Mouse (Mus musculus): ENCODE measurements around the gene Shtn1. TPM values are rescaled to one million over a fixed set of nuclear protein-coding genes. Genes with fewer than 3 reads are reported as not detected.

Shtn1 gene
- polyA plus RNA-seq, 1 experiment from 2014 or later: 1.0 TPM

DNA sequence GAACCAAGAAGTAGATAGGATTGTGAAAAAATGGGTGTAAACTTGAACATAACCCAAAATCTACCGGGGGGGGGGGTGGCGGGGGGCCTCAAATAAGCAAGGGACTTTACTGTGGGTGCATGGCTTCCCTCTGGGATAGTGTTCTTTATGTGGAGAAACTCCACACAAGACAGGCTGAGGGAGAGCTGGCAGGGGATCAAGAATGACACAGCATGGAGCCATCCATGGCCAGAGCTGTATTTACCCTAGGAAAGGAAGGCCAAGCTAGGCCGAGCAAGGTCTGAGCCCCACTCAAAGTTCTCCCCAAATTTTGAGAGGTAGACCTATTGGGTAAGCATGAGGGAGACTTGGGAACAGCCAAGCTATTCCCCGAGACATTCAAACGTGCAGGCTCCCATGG is 28.4 kb downstream of the Shtn1 start:
- Histone ChIP-seq H3K9ac (ENCODE audit: low read depth, low read length) (no peak overlapping the region), H3K9me3 (replicated peaks; ENCODE audit: control insufficient read depth, low read length) (no peaks in the 10 kb centered on the region), H3K27me3 (ENCODE audit: control insufficient read depth, insufficient read depth, low read length) (no peaks in the 10 kb centered on the region), H3K4me1 (ENCODE audit: control insufficient read depth, insufficient read depth, low read length) (no peaks in the 10 kb centered on the region), H3K4me2 (no peak overlapping the region), H3K27ac (ENCODE audit: low read depth, low read length) (no peak overlapping the region), H3K4me3 (ENCODE audit: low read depth, low read length) (no peak overlapping the region), H3K36me3 (ENCODE audit: control insufficient read depth, insufficient read depth, low read length) (no peaks in the 10 kb centered on the region)
- 73% methylated on average over 5 of the region's 5 CpGs for WGBS (ENCODE audit: insufficient replicate concordance)
- no peak for ATAC-seq (replicated peaks; ENCODE audit: insufficient number of reproducible peaks, low FRiP score, low TSS enrichment)

DNA sequence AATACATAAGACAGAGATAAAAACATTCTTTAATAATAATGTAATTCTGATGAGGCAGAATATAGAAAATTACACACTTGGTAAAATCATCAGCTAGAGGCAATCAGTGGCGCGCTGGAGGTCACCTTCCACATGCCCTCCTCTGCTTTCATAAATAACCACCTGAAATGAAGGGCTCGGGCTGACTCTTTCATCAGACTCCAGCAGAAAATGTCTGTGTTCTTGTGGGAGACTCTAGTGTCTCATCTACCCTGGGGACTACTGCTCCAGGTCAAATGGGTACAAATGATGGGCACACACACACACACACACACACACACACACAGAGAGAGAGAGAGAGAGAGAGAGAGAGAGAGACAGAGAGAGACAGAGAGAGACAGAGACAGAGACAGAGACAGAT is 34.8 kb downstream of the Shtn1 start:
- H3K27me3 ChIP-seq (ENCODE audit: control insufficient read depth, insufficient read depth, low read length): no peaks in the 10 kb centered on the region
- no peak for ATAC-seq (replicated peaks; ENCODE audit: insufficient number of reproducible peaks, low FRiP score, low TSS enrichment)
- WGBS (ENCODE audit: insufficient replicate concordance): 82% methylated on average over 3 of the region's 3 CpGs

DNA sequence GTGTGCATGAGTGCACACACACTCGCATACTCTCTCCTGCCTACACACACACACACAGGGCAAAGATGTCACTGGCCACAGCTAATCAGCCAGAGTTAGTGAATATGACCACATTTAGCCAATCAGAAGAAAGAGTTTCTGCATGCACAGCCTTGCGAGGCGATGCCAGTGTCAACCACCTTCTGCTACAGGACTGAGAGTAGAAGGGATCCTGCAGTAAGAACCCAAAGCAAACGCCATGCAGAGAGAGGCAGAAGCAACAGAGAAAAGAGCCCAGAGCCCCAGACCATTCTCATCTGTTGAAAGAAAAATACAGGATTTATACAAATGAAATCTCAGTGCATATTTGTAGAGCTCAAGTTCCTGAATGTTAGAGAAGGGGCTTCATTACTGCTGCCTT is 37.1 kb downstream of the Shtn1 start:
- H3K36me3 ChIP-seq (ENCODE audit: control insufficient read depth, insufficient read depth, low read length): no peaks in the 10 kb centered on the region
- no peaks in the 10 kb centered on the region for H3K27me3 ChIP-seq (ENCODE audit: control insufficient read depth, insufficient read depth, low read length)
- H3K9ac ChIP-seq (ENCODE audit: low read depth, low read length): no peak overlapping the region
- WGBS (ENCODE audit: insufficient replicate concordance): 84% methylated on average over 4 of the region's 4 CpGs
- H3K9me3 ChIP-seq (replicated peaks; ENCODE audit: control insufficient read depth, low read length): no peaks in the 10 kb centered on the region
- ATAC-seq (replicated peaks; ENCODE audit: insufficient number of reproducible peaks, low FRiP score, low TSS enrichment): no peak
- H3K4me3 ChIP-seq (ENCODE audit: low read depth, low read length): no peak overlapping the region
- no peaks in the 10 kb centered on the region for H3K4me1 ChIP-seq (ENCODE audit: control insufficient read depth, insufficient read depth, low read length)
- no peak overlapping the region for H3K4me2 ChIP-seq
- no peak overlapping the region for H3K27ac ChIP-seq (ENCODE audit: low read depth, low read length)

More for the DNA sequence above, 34.8 kb downstream of the Shtn1 start:
- H3K4me1 ChIP-seq (ENCODE audit: control insufficient read depth, insufficient read depth, low read length): no peaks in the 10 kb centered on the region
- no peaks in the 10 kb centered on the region for H3K9me3 ChIP-seq (replicated peaks; ENCODE audit: control insufficient read depth, low read length)
- no peak overlapping the region for H3K27ac ChIP-seq (ENCODE audit: low read depth, low read length)
- H3K4me3 ChIP-seq (ENCODE audit: low read depth, low read length): no peak overlapping the region
- H3K9ac ChIP-seq (ENCODE audit: low read depth, low read length): no peak overlapping the region
- no peaks in the 10 kb centered on the region for H3K36me3 ChIP-seq (ENCODE audit: control insufficient read depth, insufficient read depth, low read length)
- no peak overlapping the region for H3K4me2 ChIP-seq

DNA sequence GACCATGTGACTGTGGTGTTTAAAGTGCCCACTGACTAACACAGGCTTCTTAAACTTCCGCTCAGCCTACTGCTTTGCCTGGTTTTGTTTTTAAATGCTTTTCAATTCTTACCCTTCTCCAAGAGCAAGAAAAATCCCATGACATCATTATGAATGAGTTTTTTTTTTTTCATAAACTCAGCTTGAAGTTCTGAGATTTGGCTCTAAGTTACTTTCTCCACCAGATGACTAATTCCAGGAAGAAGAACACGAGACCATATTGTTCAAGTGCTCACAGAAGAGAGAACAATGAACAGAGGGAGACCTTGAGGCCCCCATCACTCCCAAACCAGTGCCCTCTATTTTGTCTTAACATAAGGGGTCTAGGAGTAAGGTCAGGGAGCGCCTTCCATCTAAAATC is 39.1 kb downstream of the Shtn1 start:
- 76% methylated on average over 3 of the region's 3 CpGs for WGBS (ENCODE audit: insufficient replicate concordance)
- Histone ChIP-seq H3K27me3 (ENCODE audit: control insufficient read depth, insufficient read depth, low read length) (no peaks in the 10 kb centered on the region), H3K4me3 (ENCODE audit: low read depth, low read length) (no peak overlapping the region), H3K9ac (ENCODE audit: low read depth, low read length) (no peak overlapping the region), H3K9me3 (replicated peaks; ENCODE audit: control insufficient read depth, low read length) (no peaks in the 10 kb centered on the region), H3K4me2 (no peak overlapping the region), H3K27ac (ENCODE audit: low read depth, low read length) (no peak overlapping the region), H3K4me1 (ENCODE audit: control insufficient read depth, insufficient read depth, low read length) (no peaks in the 10 kb centered on the region), H3K36me3 (ENCODE audit: control insufficient read depth, insufficient read depth, low read length) (no peaks in the 10 kb centered on the region)
- ATAC-seq (replicated peaks; ENCODE audit: insufficient number of reproducible peaks, low FRiP score, low TSS enrichment): no peak

DNA sequence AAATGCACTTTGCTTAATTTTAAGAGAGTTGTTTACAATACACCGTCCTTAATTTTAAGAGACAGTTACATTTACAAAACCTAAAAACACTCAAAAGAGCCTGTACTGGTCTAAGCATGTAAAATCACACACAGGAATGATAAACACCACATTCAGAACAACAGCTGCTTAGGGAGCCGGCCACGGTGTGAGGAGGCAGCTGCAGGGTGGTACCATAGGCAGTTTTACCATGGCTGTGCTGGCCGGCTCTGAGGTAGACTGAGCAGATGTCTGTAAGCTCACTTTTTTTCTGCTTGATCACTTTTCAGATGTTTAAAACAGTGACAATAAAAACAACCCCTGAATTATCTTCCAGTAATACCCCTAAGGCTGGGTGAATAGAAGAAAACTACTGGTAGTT is 42.7 kb downstream of the Shtn1 start:
- Histone ChIP-seq H3K4me1 (ENCODE audit: control insufficient read depth, insufficient read depth, low read length) (no peaks in the 10 kb centered on the region), H3K9ac (ENCODE audit: low read depth, low read length) (no peak overlapping the region), H3K4me2 (no peak overlapping the region), H3K27me3 (ENCODE audit: control insufficient read depth, insufficient read depth, low read length) (no peaks in the 10 kb centered on the region), H3K4me3 (ENCODE audit: low read depth, low read length) (no peak overlapping the region), H3K27ac (ENCODE audit: low read depth, low read length) (no peak overlapping the region), H3K36me3 (ENCODE audit: control insufficient read depth, insufficient read depth, low read length) (no peaks in the 10 kb centered on the region), H3K9me3 (replicated peaks; ENCODE audit: control insufficient read depth, low read length) (no peaks in the 10 kb centered on the region)
- ATAC-seq (replicated peaks; ENCODE audit: insufficient number of reproducible peaks, low FRiP score, low TSS enrichment): no peak
- 79% methylated on average over 4 of the region's 4 CpGs for WGBS (ENCODE audit: insufficient replicate concordance)

DNA sequence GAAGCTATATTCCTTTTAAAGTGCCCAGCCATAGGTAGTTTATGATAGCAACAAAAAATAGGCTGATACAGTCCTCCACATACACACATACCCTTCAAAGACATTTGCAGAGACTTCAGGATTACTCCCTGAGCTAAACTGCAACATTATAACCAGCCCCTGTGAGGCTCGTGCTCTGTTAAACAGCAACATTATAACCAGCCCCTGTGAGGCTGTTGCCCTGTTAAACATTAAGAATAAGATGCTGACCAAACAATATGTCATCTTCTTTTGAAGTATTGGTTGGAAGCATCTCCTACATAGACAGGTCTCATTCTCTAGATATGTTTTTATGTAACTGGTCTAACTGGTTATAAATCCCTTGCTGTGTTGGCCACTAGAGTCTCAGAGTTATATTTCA is 45.7 kb downstream of the Shtn1 start:
- Histone ChIP-seq H3K27ac (ENCODE audit: low read depth, low read length) (no peak overlapping the region), H3K4me1 (ENCODE audit: control insufficient read depth, insufficient read depth, low read length) (no peaks in the 10 kb centered on the region), H3K4me3 (ENCODE audit: low read depth, low read length) (no peak overlapping the region), H3K4me2 (no peak overlapping the region), H3K9ac (ENCODE audit: low read depth, low read length) (no peak overlapping the region), H3K27me3 (ENCODE audit: control insufficient read depth, insufficient read depth, low read length) (no peaks in the 10 kb centered on the region), H3K36me3 (ENCODE audit: control insufficient read depth, insufficient read depth, low read length) (no peaks in the 10 kb centered on the region), H3K9me3 (replicated peaks; ENCODE audit: control insufficient read depth, low read length) (no peaks in the 10 kb centered on the region)
- ATAC-seq (replicated peaks; ENCODE audit: insufficient number of reproducible peaks, low FRiP score, low TSS enrichment): no peak
- 85% methylated on average over 1 of the region's 1 CpGs for WGBS (ENCODE audit: insufficient replicate concordance)

DNA sequence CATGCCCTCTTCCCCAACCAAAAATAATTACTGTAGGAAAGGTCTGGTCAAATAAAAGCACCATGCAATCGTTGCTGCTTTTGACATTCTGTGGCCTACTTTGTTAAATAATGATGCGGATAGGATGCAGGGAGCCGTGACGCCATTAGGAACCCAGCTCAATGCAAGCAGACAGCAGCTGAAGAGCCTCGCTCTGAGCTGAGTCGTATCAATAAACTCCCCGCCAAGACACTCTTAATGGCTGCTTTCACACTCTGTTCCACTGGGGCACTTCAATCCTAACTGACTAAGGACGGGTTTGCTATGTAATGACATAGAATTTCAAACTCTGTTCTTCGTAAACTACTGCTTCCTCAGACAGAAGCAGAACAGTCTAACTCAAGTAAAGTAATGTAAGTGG is 46.9 kb downstream of the Shtn1 start:
- Histone ChIP-seq H3K4me2 (no peak overlapping the region), H3K36me3 (ENCODE audit: control insufficient read depth, insufficient read depth, low read length) (no peaks in the 10 kb centered on the region), H3K4me3 (ENCODE audit: low read depth, low read length) (no peak overlapping the region), H3K27me3 (ENCODE audit: control insufficient read depth, insufficient read depth, low read length) (no peaks in the 10 kb centered on the region), H3K9ac (ENCODE audit: low read depth, low read length) (no peak overlapping the region), H3K27ac (ENCODE audit: low read depth, low read length) (no peak overlapping the region), H3K9me3 (replicated peaks; ENCODE audit: control insufficient read depth, low read length) (no peaks in the 10 kb centered on the region), H3K4me1 (ENCODE audit: control insufficient read depth, insufficient read depth, low read length) (no peaks in the 10 kb centered on the region)
- WGBS (ENCODE audit: insufficient replicate concordance): 80% methylated on average over 9 of the region's 9 CpGs
- ATAC-seq (replicated peaks; ENCODE audit: insufficient number of reproducible peaks, low FRiP score, low TSS enrichment): no peak

DNA sequence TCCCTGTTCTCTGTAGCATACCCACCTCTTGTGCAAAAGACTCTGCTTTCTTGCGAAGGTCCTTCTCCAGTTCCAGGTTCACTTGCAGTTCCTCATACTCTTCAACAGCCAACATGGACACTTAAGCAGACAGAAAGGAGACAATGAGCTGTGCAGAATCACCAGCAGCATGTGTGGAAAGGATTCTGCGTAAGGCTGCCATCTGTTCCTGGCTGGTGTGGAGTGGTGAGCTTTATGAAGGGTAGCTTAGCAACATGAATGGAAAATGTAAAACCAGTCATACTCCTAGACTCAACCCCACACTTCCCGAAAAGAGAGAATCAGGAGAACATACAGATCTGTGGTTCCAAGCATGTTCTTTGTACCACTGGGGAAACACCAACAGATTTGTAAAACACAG is 47.8 kb downstream of the Shtn1 start:
- no peak for ATAC-seq (replicated peaks; ENCODE audit: insufficient number of reproducible peaks, low FRiP score, low TSS enrichment)
- Histone ChIP-seq H3K27ac (ENCODE audit: low read depth, low read length) (no peak overlapping the region), H3K9ac (ENCODE audit: low read depth, low read length) (no peak overlapping the region), H3K9me3 (replicated peaks; ENCODE audit: control insufficient read depth, low read length) (no peaks in the 10 kb centered on the region), H3K4me3 (ENCODE audit: low read depth, low read length) (no peak overlapping the region), H3K4me1 (ENCODE audit: control insufficient read depth, insufficient read depth, low read length) (no peaks in the 10 kb centered on the region), H3K36me3 (ENCODE audit: control insufficient read depth, insufficient read depth, low read length) (no peaks in the 10 kb centered on the region), H3K27me3 (ENCODE audit: control insufficient read depth, insufficient read depth, low read length) (no peaks in the 10 kb centered on the region), H3K4me2 (no peak overlapping the region)
- WGBS (ENCODE audit: insufficient replicate concordance): 83% methylated on average over 3 of the region's 3 CpGs

DNA sequence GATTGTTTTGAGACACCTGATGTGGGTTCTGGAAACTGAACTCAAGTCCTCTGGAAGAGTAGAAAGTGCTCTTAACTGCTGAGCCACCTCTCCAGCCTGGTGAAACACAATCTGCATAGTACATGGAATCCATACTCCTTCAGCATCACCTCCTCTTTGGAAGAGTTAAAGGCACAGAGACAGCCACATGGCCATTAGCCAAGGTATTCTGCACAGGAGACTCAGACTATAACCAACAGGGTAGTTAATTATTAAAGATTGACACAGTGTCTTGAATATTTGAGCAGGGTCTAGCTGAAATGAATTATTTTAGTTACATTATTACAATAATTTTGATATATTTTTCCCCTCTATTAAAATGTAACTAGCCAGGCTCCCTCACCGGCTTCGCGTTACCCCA is 52.0 kb downstream of the Shtn1 start:
- no peaks in the 10 kb centered on the region for H3K4me1 ChIP-seq (ENCODE audit: control insufficient read depth, insufficient read depth, low read length)
- H3K4me2 ChIP-seq: no peak overlapping the region
- no peak for ATAC-seq (replicated peaks; ENCODE audit: insufficient number of reproducible peaks, low FRiP score, low TSS enrichment)
- 95% methylated on average over 3 of the region's 3 CpGs for WGBS (ENCODE audit: insufficient replicate concordance)
- no peaks in the 10 kb centered on the region for H3K9me3 ChIP-seq (replicated peaks; ENCODE audit: control insufficient read depth, low read length)
- no peak overlapping the region for H3K9ac ChIP-seq (ENCODE audit: low read depth, low read length)
- no peak overlapping the region for H3K27ac ChIP-seq (ENCODE audit: low read depth, low read length)
- H3K27me3 ChIP-seq (ENCODE audit: control insufficient read depth, insufficient read depth, low read length): no peaks in the 10 kb centered on the region
- H3K36me3 ChIP-seq (ENCODE audit: control insufficient read depth, insufficient read depth, low read length): no peaks in the 10 kb centered on the region
- no peak overlapping the region for H3K4me3 ChIP-seq (ENCODE audit: low read depth, low read length)
